Mouse (Mus musculus): ENCODE data around the gene Ick.
"Not testable (repeated sequence)": the region's sequence is repeated elsewhere in the genome, so short reads cannot be mapped to it uniquely, and the experiment has no call there.

Gene Ick

GRCm38 (mm10) chr9:78154211-78154977, 45.4 kb downstream of the Ick start:
- no peak for DNase-seq

GRCm38 (mm10) chr9:78157221-78157620, 48.2 kb downstream of the Ick start:
- DNase-seq = no peak

GRCm38 (mm10) chr9:78163291-78163690, 54.3 kb downstream of the Ick start:
- no peak for DNase-seq

- DNase-seq = no peak
Measured at GRCm38 (mm10) chr9:78164741-78165140, 55.7 kb downstream of the Ick start.

- no peak for DNase-seq
Measured at GRCm38 (mm10) chr9:78165454-78165853, 56.5 kb downstream of the Ick start.

GRCm38 (mm10) chr9:78166694-78167452, 57.9 kb downstream of the Ick start:
- DNase-seq = peak; percentile 14

GRCm38 (mm10) chr9:78167453-78167969, 58.5 kb downstream of the Ick start:
- DNase-seq = no peak

- no peak for DNase-seq
Measured at GRCm38 (mm10) chr9:78168864-78169263, 59.9 kb downstream of the Ick start.

- DNase-seq = no peak
Measured at GRCm38 (mm10) chr9:78174016-78174415, 65.0 kb downstream of the Ick start.

GRCm38 (mm10) chr9:78174925-78175276, 65.9 kb downstream of the Ick start:
- DNase-seq = not testable (repeated sequence)

GRCm38 (mm10) chr9:78175277-78176200, 66.5 kb downstream of the Ick start:
- DNase-seq = peak; percentile 96

- DNase-seq = peak; percentile 61
Measured at GRCm38 (mm10) chr9:78176201-78176727, 67.3 kb downstream of the Ick start.

- DNase-seq = peak; percentile 55
Measured at GRCm38 (mm10) chr9:78176831-78177230, 67.8 kb downstream of the Ick start.

GRCm38 (mm10) chr9:78178197-78178596, 69.2 kb downstream of the Ick start:
- no peak for DNase-seq

GRCm38 (mm10) chr9:78179071-78179470, 70.1 kb downstream of the Ick start:
- no peak for DNase-seq

- not testable (repeated sequence) for DNase-seq
Measured at GRCm38 (mm10) chr9:78182474-78182873, 73.5 kb downstream of the Ick start, which contains the start of gene Gsta4. TSS of gene Gsta4 (plus strand) at chr9:78182774.

- DNase-seq = no peak
Measured at GRCm38 (mm10) chr9:78185686-78186085, 76.7 kb downstream of the Ick start.

GRCm38 (mm10) chr9:78188910-78189309, 79.9 kb downstream of the Ick start:
- DNase-seq = no peak

GRCm38 (mm10) chr9:78190651-78191634, 82.0 kb downstream of the Ick start:
- DNase-seq = no peak

- peak; percentile 85 for DNase-seq
Measured at GRCm38 (mm10) chr9:78191736-78192135, 82.7 kb downstream of the Ick start.

GRCm38 (mm10) chr9:78193902-78194597, 85.1 kb downstream of the Ick start:
- DNase-seq = peak; percentile 63
